Mouse (Mus musculus): ENCODE data around the gene Mpzl1. TPM values are rescaled to one million over a fixed set of nuclear protein-coding genes. Genes with fewer than 3 reads are reported as not detected.

The Mpzl1 gene
- polyA plus RNA-seq, 1 experiment = 20.7 TPM

DNA sequence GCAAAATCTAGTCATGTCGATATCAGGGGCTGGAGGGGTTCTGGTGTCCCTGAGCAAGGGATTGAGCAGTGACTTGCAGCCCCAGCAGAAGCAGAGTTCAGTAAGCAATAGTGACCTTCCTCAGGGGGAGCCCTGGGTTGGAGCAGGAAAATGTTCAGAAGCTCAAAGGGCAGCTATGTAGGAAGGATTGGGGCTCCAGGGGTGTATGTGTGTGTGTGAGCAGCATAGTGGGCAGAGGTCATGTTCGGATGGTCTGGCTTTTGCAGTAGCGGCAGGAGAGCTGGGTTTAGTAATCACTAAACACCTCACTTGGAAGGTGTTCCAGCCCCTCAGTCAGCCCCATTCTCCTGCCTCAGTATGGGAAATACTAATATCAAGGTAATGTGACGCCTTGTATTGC lies 58.3 kb downstream of the Mpzl1 start:
- Histone ChIP-seq H3K4me3 (replicated peaks; ENCODE audit: control insufficient read depth, low read depth, low read length) (no peak overlapping the region), H3K4me1 (ENCODE audit: control insufficient read depth, insufficient read depth, low read length) (no peaks in the 10 kb centered on the region), H3K27ac (ENCODE audit: control insufficient read depth, insufficient read depth, low read depth, low read length, poor library complexity) (no peak overlapping the region)
- 58% methylated on average over 4 of the region's 4 CpGs for WGBS
- TF ChIP-seq CTCF (IDR thresholded peaks at IDR 0.05; ENCODE audit: control insufficient read depth, insufficient read depth, low read length) = no peak
- no peak for TF ChIP-seq POLR2A (IDR thresholded peaks at IDR 0.05; ENCODE audit: borderline replicate concordance, control insufficient read depth, low read depth, low read length)

DNA sequence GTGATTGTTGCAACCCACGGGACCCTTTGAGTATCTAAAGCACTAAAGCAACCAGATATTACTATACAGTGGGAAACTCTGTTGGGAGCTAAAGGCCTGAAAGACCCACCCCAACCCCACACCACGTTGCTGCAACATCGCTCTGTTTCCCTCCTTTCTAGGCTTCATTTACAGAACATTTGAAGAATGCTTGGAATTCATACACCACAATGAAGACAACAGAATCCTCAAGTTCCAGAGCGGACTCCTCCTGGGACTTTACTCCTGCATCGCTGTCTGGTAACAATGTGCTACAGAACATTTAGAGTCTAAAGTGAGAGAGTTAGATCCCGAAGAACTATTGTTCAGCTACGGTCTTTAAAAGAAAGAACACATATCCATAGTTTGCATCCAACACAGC lies 66.9 kb downstream of the Mpzl1 start:
- H3K4me1 ChIP-seq (ENCODE audit: control insufficient read depth, insufficient read depth, low read length) = no peaks in the 10 kb centered on the region
- H3K4me3 ChIP-seq (replicated peaks; ENCODE audit: control insufficient read depth, low read depth, low read length) = no peak overlapping the region
- TF ChIP-seq POLR2A (IDR thresholded peaks at IDR 0.05; ENCODE audit: borderline replicate concordance, control insufficient read depth, low read depth, low read length) (no peak), CTCF (IDR thresholded peaks at IDR 0.05; ENCODE audit: control insufficient read depth, insufficient read depth, low read length) (no peak)
- 82% methylated on average over 7 of the region's 7 CpGs for WGBS
- H3K27ac ChIP-seq (ENCODE audit: control insufficient read depth, insufficient read depth, low read depth, low read length, poor library complexity) = no peak overlapping the region

DNA sequence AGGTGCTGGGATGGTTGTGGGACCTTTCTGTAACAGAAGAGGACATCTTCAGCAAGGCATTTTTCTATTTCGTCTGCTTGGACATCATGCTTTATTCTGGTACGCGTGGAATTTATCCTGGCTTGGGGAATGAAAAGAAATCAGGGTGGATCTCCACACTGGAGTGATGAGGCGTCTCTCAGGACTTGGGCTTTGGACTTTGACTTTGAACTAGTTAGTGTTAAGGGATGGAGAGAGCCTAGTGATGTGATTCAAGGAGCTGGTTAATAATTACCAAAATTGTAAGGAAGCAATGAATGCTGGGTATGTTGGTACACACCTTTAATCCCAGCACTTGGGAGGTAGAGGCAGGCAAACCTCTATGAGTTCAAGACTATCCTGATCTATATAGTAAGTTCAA lies 69.1 kb downstream of the Mpzl1 start:
- H3K4me1 ChIP-seq (ENCODE audit: control insufficient read depth, insufficient read depth, low read length) = no peaks in the 10 kb centered on the region
- no peak overlapping the region for H3K4me3 ChIP-seq (replicated peaks; ENCODE audit: control insufficient read depth, low read depth, low read length)
- 78% methylated on average over 4 of the region's 4 CpGs for WGBS
- H3K27ac ChIP-seq (ENCODE audit: control insufficient read depth, insufficient read depth, low read depth, low read length, poor library complexity) = no peak overlapping the region
- TF ChIP-seq CTCF (IDR thresholded peaks at IDR 0.05; ENCODE audit: control insufficient read depth, insufficient read depth, low read length) (no peak), POLR2A (IDR thresholded peaks at IDR 0.05; ENCODE audit: borderline replicate concordance, control insufficient read depth, low read depth, low read length) (no peak)

DNA sequence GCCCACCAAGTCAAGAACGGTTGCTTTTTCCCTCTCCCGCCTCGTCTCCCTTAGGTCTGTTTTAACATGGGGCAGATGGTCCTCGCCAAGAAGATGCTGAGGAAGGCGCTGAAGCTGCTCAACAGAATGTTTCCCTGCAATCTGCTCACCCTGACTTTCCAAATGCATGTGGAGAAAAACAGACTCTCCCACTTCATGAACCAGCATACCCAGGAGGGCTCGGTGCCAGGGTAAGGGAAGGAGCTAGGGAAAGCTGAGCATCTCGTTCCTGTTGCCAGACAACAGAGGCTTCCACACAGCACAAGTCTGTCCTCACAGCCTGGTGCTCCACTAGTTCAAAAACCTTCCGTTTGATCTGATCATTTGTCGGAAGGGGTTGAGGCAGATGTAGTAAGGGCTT lies 75.3 kb downstream of the Mpzl1 start:
- Histone ChIP-seq H3K4me1 (ENCODE audit: control insufficient read depth, insufficient read depth, low read length) (no peaks in the 10 kb centered on the region), H3K4me3 (replicated peaks; ENCODE audit: control insufficient read depth, low read depth, low read length) (no peak overlapping the region), H3K27ac (ENCODE audit: control insufficient read depth, insufficient read depth, low read depth, low read length, poor library complexity) (no peak overlapping the region)
- no peak for TF ChIP-seq POLR2A (IDR thresholded peaks at IDR 0.05; ENCODE audit: borderline replicate concordance, control insufficient read depth, low read depth, low read length)
- no peak for TF ChIP-seq CTCF (IDR thresholded peaks at IDR 0.05; ENCODE audit: control insufficient read depth, insufficient read depth, low read length)
- 81% methylated on average over 9 of the region's 9 CpGs for WGBS

DNA sequence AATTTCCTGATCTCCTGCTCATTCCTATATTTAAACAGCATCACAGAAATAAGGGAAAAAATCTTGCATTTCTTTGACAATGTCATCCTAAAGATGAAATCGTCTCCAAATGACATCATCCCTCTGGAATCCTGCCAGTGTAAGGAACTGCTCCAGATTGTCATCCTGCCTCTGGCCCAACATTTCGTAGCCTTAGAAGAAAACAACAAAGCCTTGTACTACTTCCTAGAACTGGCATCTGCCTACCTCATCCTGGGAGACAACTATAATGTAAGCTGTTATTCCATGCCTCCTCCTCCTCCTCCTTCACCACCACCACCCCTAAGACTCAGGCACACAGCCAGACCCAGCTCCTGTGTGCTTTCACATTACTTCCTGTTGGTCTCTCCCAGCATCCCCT lies 77.6 kb downstream of the Mpzl1 start:
- no peak overlapping the region for H3K4me3 ChIP-seq (replicated peaks; ENCODE audit: control insufficient read depth, low read depth, low read length)
- WGBS = 52% methylated on average over 2 of the region's 2 CpGs
- no peaks in the 10 kb centered on the region for H3K4me1 ChIP-seq (ENCODE audit: control insufficient read depth, insufficient read depth, low read length)
- TF ChIP-seq CTCF (IDR thresholded peaks at IDR 0.05; ENCODE audit: control insufficient read depth, insufficient read depth, low read length) (no peak), POLR2A (IDR thresholded peaks at IDR 0.05; ENCODE audit: borderline replicate concordance, control insufficient read depth, low read depth, low read length) (no peak)
- H3K27ac ChIP-seq (ENCODE audit: control insufficient read depth, insufficient read depth, low read depth, low read length, poor library complexity) = no peak overlapping the region

Other genes with a start within 250 kb of the Mpzl1 start
- 39.2 and 45.6 TPM in 2 replicates for gene Dcaf6, start 174.1 kb downstream of the Mpzl1 start, polyA plus RNA-seq (2011; ENCODE audit: insufficient read depth, insufficient read length, low replicate concordance, missing spikeins)
- 37.1 and 45.4 TPM in 2 replicates for gene Mpc2, start 173.9 kb downstream of the Mpzl1 start, polyA plus RNA-seq (2011; ENCODE audit: insufficient read depth, insufficient read length, low replicate concordance, missing spikeins)
- not detected in 2 replicates for gene Adcy10, start 149.4 kb downstream of the Mpzl1 start, polyA plus RNA-seq (2011; ENCODE audit: insufficient read depth, insufficient read length, low replicate concordance, missing spikeins)
- 51.6 and 119 TPM in 2 replicates for gene Rcsd1, start 75.2 kb upstream of the Mpzl1 start, polyA plus RNA-seq (2011; ENCODE audit: insufficient read depth, insufficient read length, low replicate concordance, missing spikeins)
- 288 and 312 TPM in 2 replicates for gene Creg1, start 129.2 kb upstream of the Mpzl1 start, polyA plus RNA-seq (2011; ENCODE audit: insufficient read depth, insufficient read length, low replicate concordance, missing spikeins)
- 3.3 and 4.9 TPM in 2 replicates for gene Cd247, start 154.1 kb upstream of the Mpzl1 start, polyA plus RNA-seq (2011; ENCODE audit: insufficient read depth, insufficient read length, low replicate concordance, missing spikeins)